Mouse (Mus musculus): ENCODE measurements around the gene Rpl11. TPM values are rescaled to one million over a fixed set of nuclear protein-coding genes. Genes with fewer than 3 reads are reported as not detected.
"Not testable (repeated sequence)": the region's sequence is repeated elsewhere in the genome, so short reads cannot be mapped to it uniquely, and the experiment has no call there.

Gene Rpl11
- polyA plus RNA-seq (2012; rRNA removed): 418 and 466 TPM in 2 replicates

DNA sequence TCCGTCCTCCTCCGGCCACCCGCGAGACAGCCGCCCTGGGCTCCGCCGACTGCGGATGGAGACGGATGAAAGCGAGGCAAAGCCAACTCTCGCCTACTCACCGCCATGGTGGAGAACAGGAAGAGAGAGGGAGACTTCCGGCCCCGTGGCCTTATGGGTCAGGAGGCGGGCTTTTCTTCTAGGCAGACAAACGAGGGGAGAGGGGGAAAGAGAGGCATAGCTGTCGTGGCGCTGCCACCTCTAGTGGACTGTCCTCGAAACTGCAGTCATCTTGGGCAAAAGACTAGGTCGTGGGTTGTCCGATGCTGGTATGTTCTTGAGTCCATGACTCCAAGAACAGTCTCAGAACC lies at the start of gene Rpl11:
TSS of gene Rpl11 (minus strand) at position 182 of the 350 bp plus-strand sequence.
- Histone ChIP-seq H3K36me3 (ENCODE audit: control insufficient read depth, insufficient read depth, low read length) (peaks cover 37% of the 10 kb centered on the region), H3K4me3 (ENCODE audit: control insufficient read depth, insufficient read depth, low read length) (peak within 1 kb of the TSS; percentile 76), H3K4me1 (replicated peaks; ENCODE audit: control insufficient read depth, insufficient read depth, low read length) (peaks cover 4% of the 10 kb centered on the region), H3K27ac (ENCODE audit: control insufficient read depth, insufficient read depth, low read length) (peak within 1 kb of the TSS; percentile 5; the same call in 1 of the 2 replicates), H3K27me3 (ENCODE audit: control insufficient read depth, insufficient read depth, low read length) (no peaks in the 10 kb centered on the region)
- DNase-seq: peak; percentile 93
- 0% methylated on average over 21 of the region's 21 CpGs for WGBS
- TF ChIP-seq POLR2A (IDR thresholded peaks at IDR 0.05; ENCODE audit: control insufficient read depth, extremely low read depth, insufficient read depth, low read length, poor library complexity) (peak; percentile 81), CTCF (IDR thresholded peaks at IDR 0.05; ENCODE audit: borderline replicate concordance, control insufficient read depth, extremely low read depth, insufficient read depth, low read length, poor library complexity) (peak; percentile 71)

DNA sequence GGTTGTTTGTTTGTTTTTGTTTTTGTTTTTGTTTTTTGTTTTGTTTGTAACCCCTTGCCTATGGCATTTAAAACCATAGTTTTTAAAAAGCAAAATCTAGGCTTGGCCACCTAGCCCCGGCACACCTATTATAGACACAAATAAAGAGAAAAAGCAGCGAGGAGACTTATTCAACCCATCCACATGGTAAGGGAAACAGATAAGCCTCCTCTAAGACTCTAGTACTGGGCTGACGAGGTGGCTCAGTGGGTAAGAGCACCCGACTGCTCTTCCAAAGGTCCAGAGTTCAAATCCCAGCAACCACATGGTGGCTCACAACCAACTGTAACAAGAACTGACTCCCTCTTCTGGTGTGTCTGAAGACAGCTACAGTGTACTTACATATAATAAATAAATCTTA lies 48.5 kb upstream of the Rpl11 start:
- 87% methylated on average over 4 of the region's 4 CpGs for WGBS
- not testable (repeated sequence) for H3K36me3 ChIP-seq (ENCODE audit: control insufficient read depth, insufficient read depth, low read length); H3K27me3 ChIP-seq (ENCODE audit: control insufficient read depth, insufficient read depth, low read length); H3K27ac ChIP-seq (ENCODE audit: control insufficient read depth, insufficient read depth, low read length); H3K4me3 ChIP-seq (ENCODE audit: control insufficient read depth, insufficient read depth, low read length); DNase-seq
- H3K4me1 ChIP-seq (replicated peaks; ENCODE audit: control insufficient read depth, insufficient read depth, low read length): peaks cover 65% of the 10 kb centered on the region

DNA sequence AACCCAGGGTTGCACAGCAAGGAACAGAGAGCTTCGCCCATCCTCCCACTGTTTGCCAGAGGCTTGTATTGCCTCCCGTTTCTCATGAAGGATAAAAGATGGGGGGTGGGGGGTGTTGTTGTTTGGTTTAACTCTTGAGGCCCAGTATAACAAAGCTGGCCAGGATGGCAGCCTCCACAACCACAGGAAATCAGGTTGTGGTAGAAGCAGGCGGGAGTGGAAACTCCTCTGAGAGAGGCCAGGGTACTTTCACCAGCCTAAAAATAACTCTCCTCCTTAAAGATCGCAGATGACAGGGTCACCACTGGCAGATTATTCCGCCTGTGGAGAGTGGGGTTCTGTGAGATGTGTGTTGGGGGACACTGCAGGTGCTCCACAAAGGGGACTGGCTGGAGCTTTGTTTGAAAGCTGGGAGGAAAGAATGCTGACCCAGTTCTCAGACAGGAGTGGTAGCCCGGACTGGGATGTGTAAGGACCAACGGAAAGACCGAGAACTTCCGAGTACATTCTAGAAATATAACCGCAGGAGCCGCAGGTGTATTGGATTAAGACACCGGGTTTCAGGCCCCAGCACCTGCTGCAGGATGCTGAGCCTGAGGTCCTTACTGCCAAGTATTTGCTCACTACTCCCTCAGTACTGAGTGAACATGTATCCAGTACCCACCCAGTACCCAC lies 47.3 kb upstream of the Rpl11 start:
- Histone ChIP-seq H3K36me3 (ENCODE audit: control insufficient read depth, insufficient read depth, low read length) (no peaks in the 10 kb centered on the region), H3K4me3 (ENCODE audit: control insufficient read depth, insufficient read depth, low read length) (no peak overlapping the region), H3K27ac (ENCODE audit: control insufficient read depth, insufficient read depth, low read length) (peak overlapping the region; percentile 78), H3K27me3 (ENCODE audit: control insufficient read depth, insufficient read depth, low read length) (no peaks in the 10 kb centered on the region), H3K4me1 (replicated peaks; ENCODE audit: control insufficient read depth, insufficient read depth, low read length) (peaks cover 71% of the 10 kb centered on the region)
- 5% methylated on average over 12 of the region's 12 CpGs for WGBS
- DNase-seq: peak; percentile 51
- TF ChIP-seq POLR2A (IDR thresholded peaks at IDR 0.05; ENCODE audit: control insufficient read depth, extremely low read depth, insufficient read depth, low read length, poor library complexity) (no peak), CTCF (IDR thresholded peaks at IDR 0.05; ENCODE audit: borderline replicate concordance, control insufficient read depth, extremely low read depth, insufficient read depth, low read length, poor library complexity) (no peak)

DNA sequence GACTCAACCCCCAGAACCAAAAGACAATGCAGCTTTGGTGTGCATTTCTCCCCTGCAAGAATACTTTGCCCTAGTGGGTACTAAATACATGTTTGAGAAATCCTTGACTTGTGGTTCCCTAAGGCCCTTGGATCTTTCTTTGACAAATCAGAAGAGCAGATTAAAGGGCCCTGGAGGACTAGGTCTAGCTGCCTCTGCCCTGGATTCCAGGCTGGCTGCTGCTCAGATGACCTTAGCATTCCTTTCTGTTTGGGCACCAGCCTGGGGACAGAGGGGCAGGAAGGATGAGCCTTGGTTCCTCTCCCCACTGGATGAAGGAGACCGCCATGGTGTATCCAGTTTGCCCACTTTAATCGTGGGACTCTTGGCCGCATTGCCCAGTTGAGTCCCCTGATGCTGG lies 45.2 kb upstream of the Rpl11 start:
- no peak for DNase-seq
- H3K27ac ChIP-seq (ENCODE audit: control insufficient read depth, insufficient read depth, low read length): no peak overlapping the region
- no peak for TF ChIP-seq CTCF (IDR thresholded peaks at IDR 0.05; ENCODE audit: borderline replicate concordance, control insufficient read depth, extremely low read depth, insufficient read depth, low read length, poor library complexity)
- TF ChIP-seq POLR2A (IDR thresholded peaks at IDR 0.05; ENCODE audit: control insufficient read depth, extremely low read depth, insufficient read depth, low read length, poor library complexity): no peak
- no peaks in the 10 kb centered on the region for H3K27me3 ChIP-seq (ENCODE audit: control insufficient read depth, insufficient read depth, low read length)
- no peak overlapping the region for H3K4me3 ChIP-seq (ENCODE audit: control insufficient read depth, insufficient read depth, low read length)
- H3K36me3 ChIP-seq (ENCODE audit: control insufficient read depth, insufficient read depth, low read length): no peaks in the 10 kb centered on the region
- 100% methylated on average over 3 of the region's 3 CpGs for WGBS
- H3K4me1 ChIP-seq (replicated peaks; ENCODE audit: control insufficient read depth, insufficient read depth, low read length): peaks cover 70% of the 10 kb centered on the region

DNA sequence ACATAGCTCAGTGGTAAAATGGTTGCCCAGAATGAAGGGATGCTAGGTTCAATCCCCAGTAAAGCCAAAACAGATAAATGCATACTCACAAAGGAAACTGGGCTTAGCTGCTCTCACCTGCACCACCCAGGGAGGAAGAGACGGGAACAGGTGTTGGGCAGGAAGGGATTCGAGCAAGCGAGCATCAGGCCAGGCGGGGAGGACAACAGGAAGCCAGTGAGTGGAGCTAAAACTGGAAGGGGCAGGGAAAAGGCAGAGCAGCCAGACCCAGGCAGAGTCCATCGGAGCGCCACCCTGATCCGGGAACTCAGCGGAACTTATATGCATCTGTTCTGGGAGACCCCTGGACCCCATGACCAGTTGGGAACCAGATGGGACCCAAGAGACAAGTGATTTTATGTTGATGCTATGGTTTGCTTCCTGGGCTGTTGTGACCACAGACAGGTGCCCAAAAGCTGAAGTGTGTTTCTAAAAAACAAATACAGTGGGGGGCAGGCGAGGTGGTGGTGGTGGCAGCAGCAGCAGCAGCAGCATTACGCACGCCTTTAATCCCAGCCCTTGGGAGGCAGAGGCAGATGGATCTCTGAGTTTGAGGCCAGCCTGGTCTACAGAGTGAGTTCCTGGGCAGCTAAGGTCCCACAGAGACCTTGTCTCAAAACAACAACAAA lies 43.4 kb upstream of the Rpl11 start:
- no peaks in the 10 kb centered on the region for H3K27me3 ChIP-seq (ENCODE audit: control insufficient read depth, insufficient read depth, low read length)
- peak overlapping the region; percentile 57 for H3K27ac ChIP-seq (ENCODE audit: control insufficient read depth, insufficient read depth, low read length)
- DNase-seq: peak; percentile 54
- no peaks in the 10 kb centered on the region for H3K36me3 ChIP-seq (ENCODE audit: control insufficient read depth, insufficient read depth, low read length)
- WGBS: 43% methylated on average over 11 of the region's 11 CpGs
- TF ChIP-seq POLR2A (IDR thresholded peaks at IDR 0.05; ENCODE audit: control insufficient read depth, extremely low read depth, insufficient read depth, low read length, poor library complexity) (no peak), CTCF (IDR thresholded peaks at IDR 0.05; ENCODE audit: borderline replicate concordance, control insufficient read depth, extremely low read depth, insufficient read depth, low read length, poor library complexity) (no peak)
- peaks cover 62% of the 10 kb centered on the region for H3K4me1 ChIP-seq (replicated peaks; ENCODE audit: control insufficient read depth, insufficient read depth, low read length)
- no peak overlapping the region for H3K4me3 ChIP-seq (ENCODE audit: control insufficient read depth, insufficient read depth, low read length)

DNA sequence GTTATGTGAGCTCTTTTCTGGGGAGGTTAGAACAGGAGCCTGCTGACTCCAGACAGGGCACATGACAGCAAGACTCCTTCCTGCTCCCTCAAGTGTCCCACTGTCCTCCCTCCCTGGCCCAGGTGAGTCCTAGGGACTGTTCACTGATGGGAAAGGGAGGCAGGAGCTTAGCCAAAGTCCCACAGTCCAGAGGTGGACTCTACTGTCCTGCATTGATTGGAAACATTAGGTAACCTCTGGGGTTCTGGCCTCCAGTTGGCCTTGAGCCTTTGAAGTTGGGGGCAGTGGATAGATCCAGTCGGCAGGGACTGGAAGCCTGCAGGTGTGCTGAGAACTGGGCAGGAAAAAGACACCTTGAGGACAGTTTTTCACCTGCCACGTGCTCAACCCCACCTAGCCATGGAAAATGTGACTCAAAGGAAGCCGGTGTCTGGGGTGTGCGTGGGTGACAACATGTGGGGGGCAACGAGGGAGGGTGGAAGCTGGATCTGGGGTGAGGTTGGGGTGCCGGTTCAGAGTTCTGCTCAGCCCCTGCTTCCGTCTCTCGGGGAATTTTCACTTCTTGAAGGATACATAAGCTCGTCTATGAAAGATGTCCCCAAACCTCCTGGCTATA lies 42.4 kb upstream of the Rpl11 start:
- Histone ChIP-seq H3K27ac (ENCODE audit: control insufficient read depth, insufficient read depth, low read length) (peak overlapping the region; percentile 78), H3K4me3 (ENCODE audit: control insufficient read depth, insufficient read depth, low read length) (no peak overlapping the region), H3K4me1 (replicated peaks; ENCODE audit: control insufficient read depth, insufficient read depth, low read length) (peaks cover 58% of the 10 kb centered on the region), H3K27me3 (ENCODE audit: control insufficient read depth, insufficient read depth, low read length) (no peaks in the 10 kb centered on the region), H3K36me3 (ENCODE audit: control insufficient read depth, insufficient read depth, low read length) (no peaks in the 10 kb centered on the region)
- 29% methylated on average over 9 of the region's 9 CpGs for WGBS
- TF ChIP-seq POLR2A (IDR thresholded peaks at IDR 0.05; ENCODE audit: control insufficient read depth, extremely low read depth, insufficient read depth, low read length, poor library complexity) (no peak), CTCF (IDR thresholded peaks at IDR 0.05; ENCODE audit: borderline replicate concordance, control insufficient read depth, extremely low read depth, insufficient read depth, low read length, poor library complexity) (no peak)
- peak; percentile 73 for DNase-seq
